Mouse (Mus musculus): ENCODE data around the gene Ptprcap. TPM values are rescaled to one million over a fixed set of nuclear protein-coding genes. Genes with fewer than 3 reads are reported as not detected.
"Not testable (repeated sequence)": the region's sequence is repeated elsewhere in the genome, so short reads cannot be mapped to it uniquely, and the experiment has no call there.

Ptprcap gene
- polyA plus RNA-seq, 1 experiment from 2014 or later, result 1.0 TPM

- ATAC-seq (ENCODE audit: low FRiP score), result no peak
- Histone ChIP-seq H3K27me3 (no peaks in the 10 kb centered on the region), H3K27ac (no peak overlapping the region), H3K4me1 (peaks cover 18% of the 10 kb centered on the region), H3K36me3 (peaks cover 54% of the 10 kb centered on the region), H3K9ac (no peak overlapping the region), H3K9me3 (replicated peaks) (no peaks in the 10 kb centered on the region), H3K4me3 (no peak overlapping the region), H3K4me2 (replicated peaks) (no peak overlapping the region)
- 95% methylated on average over 7 of the region's 7 CpGs for WGBS
Measured at GRCm38 (mm10) chr19:4129462-4129861, 23.9 kb upstream of the Ptprcap start.

- Histone ChIP-seq H3K27me3 (no peaks in the 10 kb centered on the region), H3K4me1 (peaks cover 17% of the 10 kb centered on the region), H3K4me2 (replicated peaks) (no peak overlapping the region), H3K36me3 (peaks cover 54% of the 10 kb centered on the region), H3K27ac (no peak overlapping the region), H3K4me3 (no peak overlapping the region), H3K9me3 (replicated peaks) (no peaks in the 10 kb centered on the region), H3K9ac (no peak overlapping the region)
- no peak for ATAC-seq (ENCODE audit: low FRiP score)
- WGBS, result 85% methylated on average over 4 of the region's 4 CpGs
Measured at GRCm38 (mm10) chr19:4130106-4130505, 23.3 kb upstream of the Ptprcap start.

GRCm38 (mm10) chr19:4131075-4131474 lies 22.3 kb upstream of the Ptprcap start:
- no peak overlapping the region for H3K9ac ChIP-seq
- H3K9me3 ChIP-seq (replicated peaks), result no peaks in the 10 kb centered on the region
- ATAC-seq (ENCODE audit: low FRiP score), result no peak
- no peaks in the 10 kb centered on the region for H3K27me3 ChIP-seq
- H3K4me3 ChIP-seq, result no peak overlapping the region
- H3K27ac ChIP-seq, result no peak overlapping the region
- peaks cover 15% of the 10 kb centered on the region for H3K4me1 ChIP-seq
- WGBS, result 92% methylated on average over 5 of the region's 5 CpGs
- peaks cover 54% of the 10 kb centered on the region for H3K36me3 ChIP-seq
- no peak overlapping the region for H3K4me2 ChIP-seq (replicated peaks)

GRCm38 (mm10) chr19:4131768-4132167 lies 21.6 kb upstream of the Ptprcap start:
- peaks cover 10% of the 10 kb centered on the region for H3K4me1 ChIP-seq
- no peak overlapping the region for H3K27ac ChIP-seq
- H3K27me3 ChIP-seq, result no peaks in the 10 kb centered on the region
- no peak for ATAC-seq (ENCODE audit: low FRiP score)
- H3K9ac ChIP-seq, result no peak overlapping the region
- no peak overlapping the region for H3K4me2 ChIP-seq (replicated peaks)
- no peak overlapping the region for H3K4me3 ChIP-seq
- 91% methylated on average over 2 of the region's 2 CpGs for WGBS
- H3K36me3 ChIP-seq, result peaks cover 54% of the 10 kb centered on the region
- no peaks in the 10 kb centered on the region for H3K9me3 ChIP-seq (replicated peaks)

- Histone ChIP-seq H3K36me3 (peaks cover 38% of the 10 kb centered on the region), H3K4me2 (replicated peaks) (no peak overlapping the region), H3K9me3 (replicated peaks) (no peaks in the 10 kb centered on the region), H3K4me1 (no peaks in the 10 kb centered on the region), H3K27ac (no peak overlapping the region), H3K4me3 (no peak overlapping the region), H3K27me3 (no peaks in the 10 kb centered on the region), H3K9ac (no peak overlapping the region)
- WGBS, result 85% methylated on average over 4 of the region's 4 CpGs
- ATAC-seq (ENCODE audit: low FRiP score), result no peak
Measured at GRCm38 (mm10) chr19:4134354-4134753, 19.1 kb upstream of the Ptprcap start.

- not testable (repeated sequence) for H3K9ac ChIP-seq; H3K4me3 ChIP-seq; H3K9me3 ChIP-seq (replicated peaks); H3K27me3 ChIP-seq; ATAC-seq (ENCODE audit: low FRiP score); H3K27ac ChIP-seq; H3K4me1 ChIP-seq; H3K4me2 ChIP-seq (replicated peaks)
- peaks cover 29% of the 10 kb centered on the region for H3K36me3 ChIP-seq
- WGBS, result 82% methylated on average over 6 of the region's 6 CpGs
Measured at GRCm38 (mm10) chr19:4135229-4135962, 18.0 kb upstream of the Ptprcap start.

GRCm38 (mm10) chr19:4135963-4136345 lies 17.4 kb upstream of the Ptprcap start:
- WGBS, result 20% methylated on average over 8 of the region's 8 CpGs
- not testable (repeated sequence) for H3K27ac ChIP-seq; H3K9me3 ChIP-seq (replicated peaks); H3K9ac ChIP-seq; H3K27me3 ChIP-seq; H3K4me1 ChIP-seq; H3K4me3 ChIP-seq; H3K4me2 ChIP-seq (replicated peaks); ATAC-seq (ENCODE audit: low FRiP score)
- peaks cover 24% of the 10 kb centered on the region for H3K36me3 ChIP-seq

- Histone ChIP-seq H3K36me3 (peaks cover 19% of the 10 kb centered on the region), H3K9ac (no peak overlapping the region), H3K4me2 (replicated peaks) (no peak overlapping the region), H3K9me3 (replicated peaks) (no peaks in the 10 kb centered on the region), H3K4me1 (no peaks in the 10 kb centered on the region), H3K27me3 (no peaks in the 10 kb centered on the region), H3K27ac (no peak overlapping the region), H3K4me3 (no peak overlapping the region)
- 80% methylated on average over 5 of the region's 5 CpGs for WGBS
- no peak for ATAC-seq (ENCODE audit: low FRiP score)
Measured at GRCm38 (mm10) chr19:4136463-4136862, 16.9 kb upstream of the Ptprcap start.

- Histone ChIP-seq H3K27me3 (no peaks in the 10 kb centered on the region), H3K9ac (no peak overlapping the region), H3K27ac (no peak overlapping the region), H3K9me3 (replicated peaks) (no peaks in the 10 kb centered on the region), H3K4me2 (replicated peaks) (no peak overlapping the region), H3K4me1 (no peaks in the 10 kb centered on the region), H3K36me3 (peaks cover 6% of the 10 kb centered on the region; the same call in 1 of the 2 replicates), H3K4me3 (no peak overlapping the region)
- 84% methylated on average over 5 of the region's 5 CpGs for WGBS
- no peak for ATAC-seq (ENCODE audit: low FRiP score)
Measured at GRCm38 (mm10) chr19:4137913-4138312, 15.5 kb upstream of the Ptprcap start.

- Histone ChIP-seq H3K9ac (0 out of 2 replicates have a peak within 1 kb of the TSS, but pooled peaks have one; percentile 8), H3K36me3 (no peaks in the 10 kb centered on the region), H3K4me2 (replicated peaks) (no peak within 1 kb of the TSS), H3K4me3 (no peak within 1 kb of the TSS), H3K27ac (no peak within 1 kb of the TSS), H3K4me1 (no peaks in the 10 kb centered on the region), H3K9me3 (replicated peaks) (no peaks in the 10 kb centered on the region), H3K27me3 (no peaks in the 10 kb centered on the region)
- 75% methylated on average over 2 of the region's 2 CpGs for WGBS
- ATAC-seq (ENCODE audit: low FRiP score), result no peak
Measured at GRCm38 (mm10) chr19:4139446-4139845, 14.0 kb upstream of the Ptprcap start, which contains the start of gene Gpr152. Gene Gpr152, plus strand, starts transcription at chr19:4139787.

GRCm38 (mm10) chr19:4140147-4140546 lies 13.3 kb upstream of the Ptprcap start:
- H3K9me3 ChIP-seq (replicated peaks), result no peaks in the 10 kb centered on the region
- 84% methylated on average over 6 of the region's 6 CpGs for WGBS
- H3K4me3 ChIP-seq, result no peak overlapping the region
- H3K9ac ChIP-seq, result no peak overlapping the region
- no peaks in the 10 kb centered on the region for H3K36me3 ChIP-seq
- H3K4me1 ChIP-seq, result no peaks in the 10 kb centered on the region
- ATAC-seq (ENCODE audit: low FRiP score), result no peak
- H3K27me3 ChIP-seq, result no peaks in the 10 kb centered on the region
- H3K4me2 ChIP-seq (replicated peaks), result no peak overlapping the region
- no peak overlapping the region for H3K27ac ChIP-seq

GRCm38 (mm10) chr19:4142416-4143173 lies 10.8 kb upstream of the Ptprcap start:
- no peak overlapping the region for H3K9ac ChIP-seq
- H3K4me2 ChIP-seq (replicated peaks), result no peak overlapping the region
- whole genome bisulfite sequencing, result 93% methylated on average over 18 of the region's 18 CpGs
- no peak overlapping the region for H3K27ac ChIP-seq
- H3K36me3 ChIP-seq, result no peaks in the 10 kb centered on the region
- peaks cover 2% of the 10 kb centered on the region for H3K4me1 ChIP-seq
- ATAC-seq (ENCODE audit: low FRiP score), result no peak
- H3K4me3 ChIP-seq, result no peak overlapping the region
- no peaks in the 10 kb centered on the region for H3K9me3 ChIP-seq (replicated peaks)
- no peaks in the 10 kb centered on the region for H3K27me3 ChIP-seq

Data from hindbrain, embryonic 12.5 days (tissue).